In the genomic region with DNA sequence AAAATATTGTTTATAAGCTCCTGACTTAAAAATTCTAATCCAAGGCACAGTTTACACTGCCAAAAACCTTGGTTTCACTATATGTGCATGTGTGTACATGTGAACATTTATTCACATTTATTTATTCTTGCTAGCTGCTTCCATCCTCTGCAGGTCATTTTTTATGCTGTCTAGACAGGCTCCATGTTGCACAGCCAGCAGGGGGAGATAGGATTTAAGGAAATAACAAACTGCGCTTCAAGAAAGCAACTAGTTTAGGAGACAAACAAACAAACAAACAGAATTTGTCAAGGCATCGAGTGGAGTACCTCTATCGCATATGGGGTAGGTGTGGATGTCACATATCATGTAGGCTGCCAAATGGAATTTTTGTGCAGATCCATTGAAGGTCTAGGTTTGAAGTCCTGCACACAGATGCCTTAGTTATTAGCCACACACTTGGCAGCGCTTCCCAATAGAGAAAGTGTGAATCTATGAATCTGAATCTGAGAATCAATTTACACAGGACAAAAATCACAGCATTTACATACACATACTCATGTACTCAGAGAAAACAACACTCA, we compare ENCODE assay signal across 13 mouse cellular contexts.
DNase-seq lines count a peak whose midpoint lies in the region; ATAC-seq lines count a peak whose summit lies in the region.
"Had no signal": no experiment of that assay in that cellular context is flagged by ENCODE, and none has a peak within 500 bp of the region (broad histone marks: within the 10 kb centered on the region; RNA-seq: fewer than 3 reads in every experiment).

No protein-coding gene starts in this region.

- H3K27me3 ChIP-seq in midbrain, embryonic 16.5 days (ENCODE audit: control insufficient read depth, insufficient read depth, low read depth, low read length) = no peaks in the 10 kb centered on the region
- no peaks in the 10 kb centered on the region for H3K27me3 ChIP-seq in midbrain, embryonic 10.5 days (ENCODE audit: low read depth, poor library complexity, severe bottlenecking)
- no peaks in the 10 kb centered on the region for H3K27me3 ChIP-seq in kidney, embryonic 16.5 days (ENCODE audit: insufficient read depth, low read length)
- H3K27me3 ChIP-seq: limb, embryonic 12.5 days; megakaryocyte, embryonic 14.5 days had no signal

- H3K9ac ChIP-seq in midbrain, embryonic 16.5 days (ENCODE audit: low read depth, low read length) = no peak overlapping the region
- no peak overlapping the region for H3K9ac ChIP-seq in kidney, embryonic 16.5 days (replicated peaks; ENCODE audit: low read length)
- H3K9ac ChIP-seq: limb, embryonic 12.5 days had no signal

- WGBS in midbrain, embryonic 16.5 days = 63% methylated on average over 4 of the region's 4 CpGs
- WGBS in midbrain, embryonic 10.5 days = 81% methylated on average over 4 of the region's 4 CpGs
- WGBS in kidney, embryonic 16.5 days = 77% methylated on average over 4 of the region's 4 CpGs

- no peaks in the 10 kb centered on the region for H3K4me1 ChIP-seq in midbrain, embryonic 16.5 days (ENCODE audit: control insufficient read depth, insufficient read depth, low read length)
- no peaks in the 10 kb centered on the region for H3K4me1 ChIP-seq in midbrain, embryonic 10.5 days
- H3K4me1 ChIP-seq in kidney, embryonic 16.5 days (ENCODE audit: insufficient read depth, low read length) = no peaks in the 10 kb centered on the region
- H3K4me1 ChIP-seq: limb, embryonic 12.5 days; megakaryocyte, embryonic 14.5 days had no signal

- peak; percentile 72 for ATAC-seq in midbrain, embryonic 16.5 days
- ATAC-seq in kidney, embryonic 16.5 days (ENCODE audit: low FRiP score, low TSS enrichment) = no peak

- peak; percentile 52 for DNase-seq in heart, adult 11 months
- DNase-seq in heart, postnatal 4 days = no peak
- no peak for DNase-seq in midbrain, embryonic 10.5 days (ENCODE audit: low spot score)
- DNase-seq in right cerebral cortex, postnatal 25 days = peak; percentile 42
- no peak for DNase-seq in gastrocnemius, adult 18-20 months (ENCODE audit: low spot score)
- DNase-seq in liver = no peak
- DNase-seq: thymus, postnatal 4 days had no signal

- H3K27ac ChIP-seq in midbrain, embryonic 16.5 days (ENCODE audit: low read length) = no peak overlapping the region
- no peak overlapping the region for H3K27ac ChIP-seq in midbrain, embryonic 10.5 days (replicated peaks)
- H3K27ac ChIP-seq in kidney, embryonic 16.5 days (ENCODE audit: low read length) = no peak overlapping the region
- H3K27ac ChIP-seq: limb, embryonic 12.5 days had no signal

- no peak overlapping the region for H3K4me3 ChIP-seq in midbrain, embryonic 16.5 days (ENCODE audit: low read depth, low read length)
- H3K4me3 ChIP-seq in midbrain, embryonic 10.5 days = no peak overlapping the region
- H3K4me3 ChIP-seq in kidney, embryonic 16.5 days (ENCODE audit: low read length) = no peak overlapping the region
- H3K4me3 ChIP-seq: erythroblast, embryonic 14.5 days; limb, embryonic 12.5 days; megakaryocyte, embryonic 14.5 days had no signal

- H3K36me3 ChIP-seq in midbrain, embryonic 16.5 days (ENCODE audit: control insufficient read depth, insufficient read depth, low read length) = no peaks in the 10 kb centered on the region
- no peaks in the 10 kb centered on the region for H3K36me3 ChIP-seq in midbrain, embryonic 10.5 days
- H3K36me3 ChIP-seq in kidney, embryonic 16.5 days (ENCODE audit: insufficient read depth, low read length) = no peaks in the 10 kb centered on the region
- H3K36me3 ChIP-seq: G1E; limb, embryonic 12.5 days had no signal

- peak overlapping the region; percentile 21; the same call in 1 of the 2 replicates for H3K4me2 ChIP-seq in midbrain, embryonic 16.5 days (ENCODE audit: low read length)
- peak overlapping the region; percentile 26; the same call in 1 of the 2 replicates for H3K4me2 ChIP-seq in kidney, embryonic 16.5 days (replicated peaks; ENCODE audit: low read depth, low read length)
- H3K4me2 ChIP-seq: limb, embryonic 12.5 days had no signal

- no peaks in the 10 kb centered on the region for H3K9me3 ChIP-seq in midbrain, embryonic 16.5 days (replicated peaks; ENCODE audit: control insufficient read depth, low read length, poor library complexity, severe bottlenecking)
- no peaks in the 10 kb centered on the region for H3K9me3 ChIP-seq in midbrain, embryonic 10.5 days (replicated peaks)
- no peaks in the 10 kb centered on the region for H3K9me3 ChIP-seq in kidney, embryonic 16.5 days (ENCODE audit: low read length)
- H3K9me3 ChIP-seq: limb, embryonic 12.5 days had no signal

Comparison
In these comparisons a context has a peak if more than half of its experiments do, and no peak if none do; other contexts are left out.
1. DNase-seq: peak in heart, adult 11 months (single experiment) and right cerebral cortex, postnatal 25 days (single experiment); none in heart, postnatal 4 days (single experiment), midbrain, embryonic 10.5 days (single experiment), gastrocnemius, adult 18-20 months (single experiment) and liver (single experiment).